Mouse (Mus musculus) v-Abl transformed pro-B cells (cell line): ENCODE results near the gene Hes5.

Source experiments
- in situ Hi-C, 2 experiments: fragments of 400-800 bp; cut with MboI; formaldehyde crosslinking; loops; one replicate each; pipeline ENCODE4 v1.15.1; 2025; ENCODE audit not compliant: unreplicated experiment in 2 of 2

Hes5 gene

DNA sequence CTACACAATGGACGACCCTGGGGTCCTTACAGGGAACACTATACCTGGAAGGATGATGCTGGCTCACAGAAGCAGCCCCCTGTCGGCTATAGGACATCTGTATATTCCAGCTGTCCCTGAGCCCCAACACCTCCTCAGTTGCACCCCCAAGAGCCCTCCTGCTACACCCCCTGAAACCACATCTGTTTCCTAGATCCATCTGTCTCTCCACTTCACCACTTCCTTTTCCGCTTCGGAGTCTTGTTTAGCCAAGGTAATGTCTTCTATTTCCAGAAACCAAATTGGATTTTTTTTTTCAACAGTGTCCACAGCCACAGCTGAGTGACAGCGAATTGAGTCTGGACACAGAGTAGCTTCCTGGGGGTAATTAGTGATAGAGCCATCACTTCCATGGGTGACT is 38.7 kb downstream of the Hes5 start:
- in situ Hi-C loops: no loop called here

DNA sequence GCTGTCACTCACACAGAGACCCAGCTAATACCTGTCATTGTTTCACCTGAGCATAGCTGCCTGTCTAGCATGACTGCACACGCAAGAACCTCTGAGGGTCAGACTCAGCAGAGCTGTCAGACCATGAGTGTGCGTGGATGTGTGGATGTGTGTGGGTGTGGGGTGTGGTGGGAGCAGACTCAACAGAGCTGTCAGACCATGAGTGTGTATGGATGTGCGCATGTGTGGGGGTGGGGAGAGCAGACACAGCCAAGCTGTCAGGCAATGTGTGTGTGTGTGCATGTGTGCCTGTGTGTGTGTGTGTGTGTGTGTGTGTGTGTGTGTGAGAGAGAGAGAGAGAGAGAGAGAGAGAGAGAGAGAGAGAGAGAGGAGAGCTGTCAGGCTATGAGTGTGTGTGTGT is 44.6 kb downstream of the Hes5 start:
- in situ Hi-C loops: no loop called here

DNA sequence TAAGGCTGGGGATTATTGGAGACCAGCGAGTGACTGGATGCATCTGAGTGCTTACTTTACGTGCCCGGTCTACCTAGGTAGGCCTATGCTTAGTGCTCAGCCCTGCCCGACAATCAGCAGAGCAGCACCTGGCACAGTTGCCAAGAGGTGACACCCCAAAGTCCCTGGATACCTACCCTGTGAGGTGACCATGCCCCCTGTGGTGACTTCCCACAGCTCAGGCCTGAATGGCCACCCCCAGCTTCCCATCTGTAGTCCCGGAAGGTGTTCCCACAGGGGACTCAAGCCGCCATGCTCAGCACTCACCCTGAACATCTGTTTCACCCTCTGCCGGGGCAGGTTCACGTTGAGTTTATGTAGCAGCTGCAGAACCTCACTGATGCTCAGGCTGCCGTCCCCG is 45.6 kb downstream of the Hes5 start:
- in situ Hi-C loops: no loop called here

DNA sequence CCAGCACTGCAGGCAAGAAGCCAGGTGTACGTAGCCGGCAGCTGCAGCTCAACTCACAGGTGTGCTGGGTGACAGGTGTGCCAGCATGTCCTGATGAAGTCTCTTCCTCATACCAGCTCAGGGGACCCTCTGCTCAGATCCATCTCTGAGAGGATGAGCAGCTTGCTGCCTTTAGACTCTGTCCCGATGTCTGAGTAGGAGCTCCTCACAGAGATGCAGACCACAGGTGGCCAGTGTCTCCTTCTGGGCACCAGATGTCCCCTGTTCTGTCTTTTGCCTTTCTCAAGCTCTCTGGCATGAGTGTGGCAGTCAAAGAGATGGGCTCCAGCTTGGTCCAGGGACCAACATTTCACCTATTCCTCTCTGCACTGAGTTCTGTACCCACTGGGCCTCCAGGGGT is 46.9 kb downstream of the Hes5 start:
- in situ Hi-C loops: no loop called here

DNA sequence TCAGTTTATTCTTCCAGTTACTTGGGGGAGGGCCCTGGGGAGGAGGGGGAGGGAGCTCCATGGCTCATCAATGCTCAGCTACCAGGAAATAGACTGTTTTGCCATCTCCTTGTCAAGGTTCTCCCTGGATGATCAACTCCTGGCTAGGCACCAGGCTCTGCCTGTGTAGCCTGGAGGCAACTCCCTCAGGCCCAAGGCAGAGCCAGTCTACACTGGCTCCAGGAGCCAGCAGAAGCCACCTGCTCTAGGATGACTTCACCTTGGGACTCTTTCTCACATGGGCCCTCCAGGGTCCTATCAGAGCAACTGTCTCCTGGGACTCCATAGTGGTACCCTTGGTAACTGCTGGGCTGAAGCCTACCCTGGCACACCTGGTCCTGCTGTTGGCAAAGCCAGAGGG is 47.4 kb downstream of the Hes5 start:
- in situ Hi-C loops: no loop called here

DNA sequence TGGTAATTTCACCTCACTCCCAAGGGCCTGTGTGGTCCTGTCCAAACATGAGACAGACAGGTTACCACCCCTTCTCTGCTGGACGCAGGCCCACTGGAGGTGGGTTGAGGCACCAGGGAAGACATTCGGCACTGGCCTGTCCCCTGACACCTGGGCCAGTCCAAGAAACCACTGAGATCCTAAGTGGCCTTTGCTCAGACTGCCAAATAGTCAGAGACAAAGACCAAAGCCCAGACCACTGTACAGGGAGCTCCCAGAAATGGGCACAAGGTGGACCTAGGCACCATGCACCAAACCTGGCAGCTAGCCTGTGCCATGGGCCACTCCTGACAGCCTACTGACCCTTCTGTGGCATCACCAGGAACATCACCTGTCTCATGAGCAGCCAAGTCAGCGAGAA is 48.5 kb downstream of the Hes5 start:
- in situ Hi-C loops: no loop called here

DNA sequence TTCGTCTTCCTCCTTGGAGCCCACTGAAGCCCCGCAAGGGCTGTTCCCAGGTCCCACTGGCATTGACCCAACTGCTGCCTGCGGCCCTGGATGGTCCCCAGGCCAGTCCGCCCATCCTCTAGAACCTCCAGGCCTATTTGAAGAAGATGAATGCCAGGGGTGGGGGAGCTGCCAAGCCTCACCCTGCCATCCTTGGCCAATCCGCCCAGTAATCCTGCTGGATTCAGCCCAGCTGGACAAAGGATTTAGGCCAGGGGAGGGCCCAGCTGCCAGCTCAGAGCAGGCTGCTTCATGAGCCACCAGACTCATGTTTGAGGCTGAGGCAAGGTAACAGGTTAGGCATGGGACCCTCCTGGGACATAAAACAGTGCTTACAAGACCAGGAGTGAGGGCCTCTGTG is 50.1 kb downstream of the Hes5 start:
- in situ Hi-C loops: no loop called here

DNA sequence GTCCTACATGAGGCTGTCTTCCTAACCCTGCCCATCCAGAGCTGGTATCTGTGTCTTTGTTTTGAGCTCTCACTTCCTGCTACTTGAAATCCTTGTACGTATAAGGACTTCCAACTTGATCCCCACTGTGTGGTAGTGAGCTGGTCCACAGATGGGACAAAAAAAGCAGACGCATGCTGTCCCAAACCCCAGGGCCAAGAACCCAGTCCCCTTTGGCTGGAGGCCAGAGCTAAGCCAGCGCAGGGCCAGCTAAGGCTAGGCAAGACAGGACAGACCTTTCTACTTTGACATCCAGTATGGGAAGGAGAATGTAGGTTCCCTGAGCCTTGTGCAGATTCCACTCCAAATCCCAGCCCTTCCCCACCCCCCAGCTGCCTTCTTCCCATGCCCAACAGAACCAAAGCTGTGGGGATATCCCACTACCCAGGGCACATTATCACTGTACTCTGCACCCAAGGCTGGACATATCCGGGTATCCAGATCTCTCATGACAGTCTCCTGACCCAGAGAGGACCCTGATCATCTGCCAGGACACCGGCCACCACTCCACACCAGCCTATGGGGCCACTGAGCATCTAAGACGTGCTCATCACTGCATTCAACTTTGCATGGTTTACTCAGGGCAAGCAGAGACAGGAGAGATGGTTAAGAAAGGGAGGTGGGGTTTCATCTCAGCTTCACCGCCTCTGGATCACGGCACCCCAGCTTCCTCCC is 50.7 kb downstream of the Hes5 start:
- in situ Hi-C loops: no loop called here
